Mouse (Mus musculus): ENCODE results near the gene Rpl19. TPM values are rescaled to one million over a fixed set of nuclear protein-coding genes. Genes with fewer than 3 reads are reported as not detected.

The Rpl19 gene
- polyA plus RNA-seq, 1 experiment from 2014 or later = 655 TPM

GRCm38 (mm10) chr11:98000378-98001140 lies 26.0 kb upstream of the Rpl19 start:
- 30% methylated on average over 7 of the region's 7 CpGs for WGBS

GRCm38 (mm10) chr11:98001351-98001824 lies 25.1 kb upstream of the Rpl19 start:
- 27% methylated on average over 11 of the region's 11 CpGs for WGBS

More at GRCm38 (mm10) chr11:98000378-98001140, 26.0 kb upstream of the Rpl19 start:
- no peak overlapping the region for H3K4me2 ChIP-seq
- H3K27ac ChIP-seq (replicated peaks) = no peak overlapping the region
- H3K4me1 ChIP-seq = peaks cover 34% of the 10 kb centered on the region
- H3K27me3 ChIP-seq (replicated peaks) = no peaks in the 10 kb centered on the region
- ATAC-seq (ENCODE audit: low FRiP score) = no peak
- H3K9ac ChIP-seq (replicated peaks) = no peak overlapping the region
- H3K9me3 ChIP-seq (replicated peaks) = no peaks in the 10 kb centered on the region
- no peak overlapping the region for H3K4me3 ChIP-seq (replicated peaks)
- peaks cover 24% of the 10 kb centered on the region for H3K36me3 ChIP-seq

DNA sequence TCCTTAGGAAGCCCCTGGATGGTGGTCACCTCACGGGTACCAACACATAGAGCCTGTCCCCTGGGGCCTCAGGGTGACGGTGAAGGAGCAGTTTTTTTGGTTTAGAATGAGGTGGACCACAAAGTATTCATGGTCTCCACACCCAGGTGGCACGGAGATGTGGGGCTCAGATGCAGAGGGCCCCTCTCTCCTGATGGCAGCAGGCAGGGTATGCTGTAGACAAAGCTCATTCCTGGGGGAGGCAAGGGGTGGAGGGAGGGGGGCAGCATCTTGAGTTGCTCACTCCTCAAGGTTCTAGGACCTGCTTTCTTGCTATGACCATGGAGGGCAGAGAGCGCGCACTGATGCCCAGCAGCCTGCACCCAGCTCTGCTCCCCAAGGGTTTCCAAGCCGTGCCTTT lies 24.5 kb upstream of the Rpl19 start:
- no peak overlapping the region for H3K27ac ChIP-seq (replicated peaks)
- no peaks in the 10 kb centered on the region for H3K9me3 ChIP-seq (replicated peaks)
- peaks cover 29% of the 10 kb centered on the region for H3K4me1 ChIP-seq
- no peak overlapping the region for H3K4me2 ChIP-seq
- no peak for ATAC-seq (ENCODE audit: low FRiP score)
- H3K4me3 ChIP-seq (replicated peaks) = no peak overlapping the region
- H3K36me3 ChIP-seq = peaks cover 34% of the 10 kb centered on the region
- WGBS = 56% methylated on average over 6 of the region's 6 CpGs
- H3K9ac ChIP-seq (replicated peaks) = no peak overlapping the region
- no peaks in the 10 kb centered on the region for H3K27me3 ChIP-seq (replicated peaks)

More at GRCm38 (mm10) chr11:98001351-98001824, 25.1 kb upstream of the Rpl19 start:
- no peaks in the 10 kb centered on the region for H3K9me3 ChIP-seq (replicated peaks)
- H3K4me2 ChIP-seq = no peak overlapping the region
- no peak overlapping the region for H3K27ac ChIP-seq (replicated peaks)
- H3K27me3 ChIP-seq (replicated peaks) = no peaks in the 10 kb centered on the region
- no peak overlapping the region for H3K9ac ChIP-seq (replicated peaks)
- no peak overlapping the region for H3K4me3 ChIP-seq (replicated peaks)
- H3K36me3 ChIP-seq = peaks cover 30% of the 10 kb centered on the region
- no peak for ATAC-seq (ENCODE audit: low FRiP score)
- H3K4me1 ChIP-seq = peaks cover 29% of the 10 kb centered on the region

DNA sequence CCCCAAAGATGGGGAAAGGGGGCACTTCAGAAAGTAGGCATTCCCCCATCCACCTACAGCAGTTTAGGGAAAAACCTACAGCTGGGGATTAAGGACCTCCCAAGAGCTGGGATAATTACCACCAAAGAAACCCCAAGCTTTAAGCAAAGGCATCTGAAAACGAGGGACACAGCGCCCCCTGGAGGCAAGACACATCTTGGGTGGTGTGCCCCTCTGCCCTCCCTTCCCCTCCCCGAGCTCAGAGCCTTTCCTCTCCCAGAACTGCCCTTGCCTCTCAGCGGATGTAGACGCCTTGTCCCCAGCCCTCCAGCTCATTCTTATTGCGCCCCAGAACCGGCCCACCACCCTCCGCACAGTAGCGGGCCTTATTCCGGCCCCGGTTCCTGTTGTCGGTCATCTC lies 23.9 kb upstream of the Rpl19 start:
- no peak overlapping the region for H3K27ac ChIP-seq (replicated peaks)
- ATAC-seq (ENCODE audit: low FRiP score) = no peak
- H3K9me3 ChIP-seq (replicated peaks) = no peaks in the 10 kb centered on the region
- no peak overlapping the region; the same call in 1 of the 2 replicates for H3K9ac ChIP-seq (replicated peaks)
- 15% methylated on average over 12 of the region's 12 CpGs for WGBS
- H3K36me3 ChIP-seq = peaks cover 40% of the 10 kb centered on the region
- peak overlapping the region; percentile 7; the same call in 1 of the 2 replicates for H3K4me2 ChIP-seq
- peaks cover 29% of the 10 kb centered on the region for H3K4me1 ChIP-seq
- H3K27me3 ChIP-seq (replicated peaks) = no peaks in the 10 kb centered on the region
- no peak overlapping the region for H3K4me3 ChIP-seq (replicated peaks)

- H3K4me1 ChIP-seq = peaks cover 29% of the 10 kb centered on the region
- 35% methylated on average over 17 of the region's 17 CpGs for WGBS
- H3K36me3 ChIP-seq = peaks cover 45% of the 10 kb centered on the region
- no peaks in the 10 kb centered on the region for H3K27me3 ChIP-seq (replicated peaks)
- no peak overlapping the region for H3K9ac ChIP-seq (replicated peaks)
- peak overlapping the region; percentile 7; the same call in 1 of the 2 replicates for H3K4me2 ChIP-seq
- H3K27ac ChIP-seq (replicated peaks) = no peak overlapping the region
- H3K9me3 ChIP-seq (replicated peaks) = no peaks in the 10 kb centered on the region
- no peak overlapping the region for H3K4me3 ChIP-seq (replicated peaks)
- ATAC-seq (ENCODE audit: low FRiP score) = no peak
Measured at GRCm38 (mm10) chr11:98003171-98003671, 23.3 kb upstream of the Rpl19 start.

GRCm38 (mm10) chr11:98004161-98004560 lies 22.3 kb upstream of the Rpl19 start:
- Histone ChIP-seq H3K27ac (replicated peaks) (peak overlapping the region; percentile 45), H3K4me3 (replicated peaks) (no peak overlapping the region), H3K9me3 (replicated peaks) (no peaks in the 10 kb centered on the region), H3K4me2 (no peak overlapping the region), H3K27me3 (replicated peaks) (no peaks in the 10 kb centered on the region), H3K36me3 (peaks cover 54% of the 10 kb centered on the region), H3K4me1 (peaks cover 29% of the 10 kb centered on the region), H3K9ac (replicated peaks) (no peak overlapping the region)
- 68% methylated on average over 8 of the region's 8 CpGs for WGBS
- ATAC-seq (ENCODE audit: low FRiP score) = no peak

- Histone ChIP-seq H3K4me3 (replicated peaks) (no peak overlapping the region), H3K36me3 (peaks cover 63% of the 10 kb centered on the region), H3K27me3 (replicated peaks) (no peaks in the 10 kb centered on the region), H3K27ac (replicated peaks) (no peak overlapping the region), H3K4me2 (no peak overlapping the region), H3K9me3 (replicated peaks) (no peaks in the 10 kb centered on the region), H3K4me1 (peaks cover 26% of the 10 kb centered on the region), H3K9ac (replicated peaks) (no peak overlapping the region)
- 56% methylated on average over 13 of the region's 13 CpGs for WGBS
- ATAC-seq (ENCODE audit: low FRiP score) = no peak
Measured at GRCm38 (mm10) chr11:98005076-98005475, 21.4 kb upstream of the Rpl19 start.

DNA sequence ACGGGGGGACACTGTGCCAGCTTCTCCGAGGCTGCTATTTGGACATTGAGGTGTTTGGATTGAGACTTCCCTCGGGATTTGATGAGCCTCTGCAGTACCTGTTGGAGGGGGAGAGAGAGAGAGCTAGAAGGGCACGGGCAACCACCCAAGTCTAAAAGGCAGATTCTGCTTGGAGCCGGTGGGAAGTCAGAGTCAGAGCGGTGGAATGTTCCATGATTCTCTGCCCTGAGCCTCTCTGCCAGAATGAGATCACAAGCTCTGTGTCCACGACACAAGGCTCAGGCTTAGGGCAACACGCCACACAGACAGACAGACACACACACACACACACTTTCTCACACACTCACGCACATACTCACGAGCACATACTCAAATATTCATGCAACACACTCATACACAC lies 20.8 kb upstream of the Rpl19 start:
- no peaks in the 10 kb centered on the region for H3K27me3 ChIP-seq (replicated peaks)
- H3K9ac ChIP-seq (replicated peaks) = no peak overlapping the region
- ATAC-seq (ENCODE audit: low FRiP score) = no peak
- WGBS = 86% methylated on average over 10 of the region's 10 CpGs
- no peak overlapping the region for H3K4me3 ChIP-seq (replicated peaks)
- H3K4me1 ChIP-seq = peaks cover 26% of the 10 kb centered on the region
- H3K9me3 ChIP-seq (replicated peaks) = no peaks in the 10 kb centered on the region
- H3K4me2 ChIP-seq = no peak overlapping the region
- peaks cover 69% of the 10 kb centered on the region for H3K36me3 ChIP-seq
- no peak overlapping the region for H3K27ac ChIP-seq (replicated peaks)

GRCm38 (mm10) chr11:98008087-98008486 lies 18.4 kb upstream of the Rpl19 start:
- Histone ChIP-seq H3K27ac (replicated peaks) (no peak overlapping the region), H3K4me2 (no peak overlapping the region), H3K36me3 (peaks cover 87% of the 10 kb centered on the region), H3K27me3 (replicated peaks) (no peaks in the 10 kb centered on the region), H3K4me1 (peaks cover 9% of the 10 kb centered on the region), H3K9me3 (replicated peaks) (no peaks in the 10 kb centered on the region), H3K9ac (replicated peaks) (no peak overlapping the region), H3K4me3 (replicated peaks) (no peak overlapping the region)
- 85% methylated on average over 11 of the region's 11 CpGs for WGBS
- ATAC-seq (ENCODE audit: low FRiP score) = no peak

- Histone ChIP-seq H3K9ac (replicated peaks) (no peak overlapping the region), H3K9me3 (replicated peaks) (no peaks in the 10 kb centered on the region), H3K4me1 (no peaks in the 10 kb centered on the region), H3K27me3 (replicated peaks) (no peaks in the 10 kb centered on the region), H3K4me2 (no peak overlapping the region), H3K4me3 (replicated peaks) (no peak overlapping the region), H3K36me3 (peaks cover 89% of the 10 kb centered on the region), H3K27ac (replicated peaks) (no peak overlapping the region)
- WGBS = 69% methylated on average over 8 of the region's 9 CpGs
- no peak for ATAC-seq (ENCODE audit: low FRiP score)
Measured at GRCm38 (mm10) chr11:98011716-98012115, 14.8 kb upstream of the Rpl19 start.

DNA sequence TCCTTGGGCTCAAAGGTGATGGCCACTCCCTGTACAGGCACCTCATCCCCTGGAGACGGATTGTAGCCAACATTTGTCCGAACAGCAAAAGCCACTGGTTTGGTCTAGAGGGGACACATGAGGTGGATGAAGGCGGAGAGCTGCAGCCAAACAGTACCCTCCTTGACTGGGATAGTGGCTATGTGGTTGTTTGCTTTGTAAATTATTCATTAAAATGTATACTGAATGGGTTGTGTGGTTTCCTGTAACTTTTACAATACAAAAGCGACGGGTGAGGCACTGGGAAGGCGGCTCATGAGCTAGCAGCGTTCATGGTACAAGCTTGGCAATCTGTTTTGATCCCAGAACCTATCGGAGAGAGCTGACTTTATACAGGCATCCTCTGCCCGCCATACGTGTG lies 13.7 kb upstream of the Rpl19 start:
- no peaks in the 10 kb centered on the region for H3K9me3 ChIP-seq (replicated peaks)
- no peaks in the 10 kb centered on the region for H3K27me3 ChIP-seq (replicated peaks)
- peaks cover 90% of the 10 kb centered on the region for H3K36me3 ChIP-seq
- no peak for ATAC-seq (ENCODE audit: low FRiP score)
- H3K4me2 ChIP-seq = no peak overlapping the region
- WGBS = 91% methylated on average over 10 of the region's 10 CpGs
- no peak overlapping the region for H3K4me3 ChIP-seq (replicated peaks)
- H3K27ac ChIP-seq (replicated peaks) = no peak overlapping the region
- no peaks in the 10 kb centered on the region for H3K4me1 ChIP-seq
- no peak overlapping the region for H3K9ac ChIP-seq (replicated peaks)

DNA sequence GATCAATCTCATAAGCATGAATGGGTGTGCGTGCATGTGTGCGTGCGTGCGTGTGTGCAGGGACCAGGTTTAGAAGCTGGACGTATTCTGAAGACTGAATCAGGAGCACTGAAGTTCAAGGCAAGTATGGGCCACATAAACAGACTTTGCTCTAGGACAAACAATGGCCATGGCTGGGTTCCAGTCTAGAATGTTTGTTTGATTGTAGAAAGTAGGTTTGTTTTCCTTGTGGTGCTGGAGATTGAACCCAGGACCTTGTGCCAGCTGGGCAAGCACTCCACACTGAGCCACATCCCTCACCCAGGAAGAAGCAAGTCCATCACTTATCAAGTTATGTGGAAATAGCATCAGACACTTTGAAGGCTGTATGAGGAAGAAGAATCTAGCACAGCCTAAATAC lies 10.3 kb upstream of the Rpl19 start:
- WGBS = 92% methylated on average over 5 of the region's 5 CpGs
- Histone ChIP-seq H3K27me3 (replicated peaks) (no peaks in the 10 kb centered on the region), H3K4me1 (peaks cover 31% of the 10 kb centered on the region), H3K36me3 (peaks cover 66% of the 10 kb centered on the region), H3K9me3 (replicated peaks) (no peaks in the 10 kb centered on the region), H3K4me3 (replicated peaks) (no peak overlapping the region), H3K27ac (replicated peaks) (no peak overlapping the region), H3K9ac (replicated peaks) (no peak overlapping the region), H3K4me2 (no peak overlapping the region)
- ATAC-seq (ENCODE audit: low FRiP score) = no peak

Measured in neural tube, embryonic 15.5 days (tissue).